Mouse (Mus musculus) intestine, embryonic 16.5 days (tissue): Measurements from ENCODE around the gene Sel1l. TPM values are rescaled to one million over a fixed set of nuclear protein-coding genes. Genes with fewer than 3 reads are reported as not detected.

ENCODE experiments used
- ATAC-seq: fragments of 200-750 bp; cut with Nextera tagmentation; 2 replicates; pipeline ENCODE4 v1.8.0; 2017; ENCODE audit warnings: moderate TSS enrichment, moderate library complexity
- H3K27ac ChIP-seq: fragments of 300-500 bp; sonication (generic); 2 replicates; pipeline ENCODE4 v1.5.1; 2014; ENCODE audit warnings: mild to moderate bottlenecking, low read length
- H3K27me3 ChIP-seq: fragments of 300-500 bp; sonication (generic); replicated peaks from 2 replicates; pipeline ENCODE4 v1.6.1; 2014; ENCODE audit warnings: low read length, control low read depth, mixed read lengths; ENCODE audit not compliant: control insufficient read depth, insufficient read depth
- H3K36me3 ChIP-seq: fragments of 300-500 bp; sonication (generic); 2 replicates; pipeline ENCODE4 v1.6.1; 2014; ENCODE audit warnings: low read length, control low read depth; ENCODE audit not compliant: control insufficient read depth, insufficient read depth
- H3K4me1 ChIP-seq: fragments of 300-500 bp; sonication (generic); 2 replicates; pipeline ENCODE4 v1.6.1; 2014; ENCODE audit warnings: low read length, control low read depth, mixed read lengths; ENCODE audit not compliant: control insufficient read depth, insufficient read depth
- H3K4me2 ChIP-seq: fragments of 300-500 bp; sonication (generic); 2 replicates; pipeline ENCODE4 v1.6.1; 2014; ENCODE audit warnings: low read depth, low read length, control low read depth
- H3K4me3 ChIP-seq: fragments of 300-500 bp; sonication (generic); 2 replicates; pipeline ENCODE4 v1.5.1; 2014; ENCODE audit warnings: mild to moderate bottlenecking, low read length
- H3K9ac ChIP-seq: fragments of 300-500 bp; sonication (generic); 2 replicates; pipeline ENCODE4 v1.6.1; 2014; ENCODE audit warnings: low read depth, low read length
- H3K9me3 ChIP-seq: fragments of 300-500 bp; sonication (generic); 2 replicates; pipeline ENCODE4 v1.6.1; 2016; ENCODE audit warnings: low read length, control low read depth; ENCODE audit not compliant: control insufficient read depth
- WGBS: fragments of 180-500 bp; shearing (Covaris S2); extraction: QIAGEN DNeasy Blood & Tissue Kit; methylation state at CpG from one replicate; pipeline ENCODE4 v1.1.7; 2014; 5-methylcytosine and 5-hydroxymethylcytosine counted together
- polyA plus RNA-seq: library from polyadenylated mRNA; unstranded; fragments of >200 nt; fragmentation: Nextera tagmentation; extraction: Ambion mirVana; gene quantifications from 2 replicates; pipeline ENCODE4 v1.2.1, GENCODE M21; 2015

The Sel1l gene
- polyA plus RNA-seq, 1 experiment from 2014 or later: 85.4 TPM

- no peak overlapping the region for H3K4me3 ChIP-seq
- peaks cover 3% of the 10 kb centered on the region; the same call in 1 of the 2 replicates for H3K4me1 ChIP-seq
- no peak overlapping the region for H3K27ac ChIP-seq
- H3K9ac ChIP-seq: no peak overlapping the region
- H3K4me2 ChIP-seq: no peak overlapping the region
- no peaks in the 10 kb centered on the region for H3K9me3 ChIP-seq
- H3K27me3 ChIP-seq: no peaks in the 10 kb centered on the region
- no peak for ATAC-seq
- H3K36me3 ChIP-seq: no peaks in the 10 kb centered on the region
- WGBS: 51% methylated on average over 8 of the region's 8 CpGs
Measured at GRCm38 (mm10) chr12:91774811-91775284, 74.1 kb downstream of the Sel1l start.

- Histone ChIP-seq H3K4me1 (peaks cover 22% of the 10 kb centered on the region), H3K9me3 (no peaks in the 10 kb centered on the region), H3K4me2 (no peak overlapping the region), H3K36me3 (no peaks in the 10 kb centered on the region), H3K4me3 (no peak overlapping the region), H3K27ac (no peak overlapping the region), H3K27me3 (no peaks in the 10 kb centered on the region), H3K9ac (no peak overlapping the region)
- 0 out of 2 replicates have a peak, but pooled peaks have one; percentile 4 for ATAC-seq
- 58% methylated on average over 2 of the region's 2 CpGs for WGBS
Measured at GRCm38 (mm10) chr12:91768871-91769270, 80.1 kb downstream of the Sel1l start.

GRCm38 (mm10) chr12:91768176-91768575 is 80.8 kb downstream of the Sel1l start:
- H3K27ac ChIP-seq: no peak overlapping the region

GRCm38 (mm10) chr12:91766338-91767107 is 82.4 kb downstream of the Sel1l start:
- Histone ChIP-seq H3K4me3 (no peak overlapping the region), H3K4me2 (no peak overlapping the region)

More at GRCm38 (mm10) chr12:91768176-91768575, 80.8 kb downstream of the Sel1l start:
- Histone ChIP-seq H3K4me3 (no peak overlapping the region), H3K27me3 (no peaks in the 10 kb centered on the region), H3K4me2 (no peak overlapping the region), H3K9ac (no peak overlapping the region), H3K4me1 (peaks cover 22% of the 10 kb centered on the region), H3K9me3 (no peaks in the 10 kb centered on the region), H3K36me3 (no peaks in the 10 kb centered on the region)
- ATAC-seq: peak; percentile 60
- 67% methylated on average over 6 of the region's 6 CpGs for WGBS

GRCm38 (mm10) chr12:91765504-91765903 is 83.5 kb downstream of the Sel1l start:
- H3K4me3 ChIP-seq: no peak overlapping the region
- H3K4me2 ChIP-seq: no peak overlapping the region
- ATAC-seq: no peak
- no peak overlapping the region for H3K27ac ChIP-seq
- H3K27me3 ChIP-seq: no peaks in the 10 kb centered on the region
- no peak overlapping the region for H3K9ac ChIP-seq
- WGBS: 60% methylated on average over 13 of the region's 13 CpGs
- peaks cover 22% of the 10 kb centered on the region for H3K4me1 ChIP-seq
- no peaks in the 10 kb centered on the region for H3K36me3 ChIP-seq
- H3K9me3 ChIP-seq: no peaks in the 10 kb centered on the region

More at GRCm38 (mm10) chr12:91766338-91767107, 82.4 kb downstream of the Sel1l start:
- ATAC-seq: 0 out of 2 replicates have a peak, but pooled peaks have one; percentile 2
- no peaks in the 10 kb centered on the region for H3K27me3 ChIP-seq
- H3K9me3 ChIP-seq: no peaks in the 10 kb centered on the region
- no peak overlapping the region for H3K9ac ChIP-seq
- 65% methylated on average over 14 of the region's 14 CpGs for WGBS
- H3K27ac ChIP-seq: no peak overlapping the region
- peaks cover 22% of the 10 kb centered on the region for H3K4me1 ChIP-seq
- H3K36me3 ChIP-seq: no peaks in the 10 kb centered on the region

GRCm38 (mm10) chr12:91765054-91765453 is 83.9 kb downstream of the Sel1l start:
- H3K9me3 ChIP-seq: no peaks in the 10 kb centered on the region
- no peaks in the 10 kb centered on the region for H3K36me3 ChIP-seq
- no peaks in the 10 kb centered on the region for H3K27me3 ChIP-seq
- no peak overlapping the region for H3K4me3 ChIP-seq
- WGBS: 16% methylated on average over 2 of the region's 2 CpGs
- no peak overlapping the region for H3K9ac ChIP-seq
- H3K4me2 ChIP-seq: no peak overlapping the region
- H3K27ac ChIP-seq: no peak overlapping the region
- ATAC-seq: no peak
- H3K4me1 ChIP-seq: peaks cover 22% of the 10 kb centered on the region

- H3K4me3 ChIP-seq: no peak overlapping the region
- WGBS: 50% methylated on average over 2 of the region's 2 CpGs
- peak; percentile 5; the same call in 1 of the 2 replicates for ATAC-seq
- no peaks in the 10 kb centered on the region for H3K9me3 ChIP-seq
- no peak overlapping the region for H3K4me2 ChIP-seq
- peaks cover 18% of the 10 kb centered on the region for H3K4me1 ChIP-seq
- no peak overlapping the region for H3K27ac ChIP-seq
- no peaks in the 10 kb centered on the region for H3K27me3 ChIP-seq
- H3K36me3 ChIP-seq: no peaks in the 10 kb centered on the region
- no peak overlapping the region for H3K9ac ChIP-seq
Measured at GRCm38 (mm10) chr12:91764471-91764870, 84.5 kb downstream of the Sel1l start.

GRCm38 (mm10) chr12:91759836-91760235 is 89.1 kb downstream of the Sel1l start:
- Histone ChIP-seq H3K27ac (no peak overlapping the region), H3K36me3 (no peaks in the 10 kb centered on the region)
- ATAC-seq: no peak

GRCm38 (mm10) chr12:91757854-91758562 is 90.9 kb downstream of the Sel1l start:
- Histone ChIP-seq H3K27ac (no peak overlapping the region), H3K27me3 (no peaks in the 10 kb centered on the region)
- ATAC-seq: no peak

More at GRCm38 (mm10) chr12:91759836-91760235, 89.1 kb downstream of the Sel1l start:
- H3K9me3 ChIP-seq: no peaks in the 10 kb centered on the region
- no peak overlapping the region for H3K4me3 ChIP-seq
- H3K9ac ChIP-seq: no peak overlapping the region
- H3K4me1 ChIP-seq: peaks cover 5% of the 10 kb centered on the region
- H3K4me2 ChIP-seq: no peak overlapping the region
- no peaks in the 10 kb centered on the region for H3K27me3 ChIP-seq
- WGBS: 82% methylated on average over 3 of the region's 3 CpGs

More at GRCm38 (mm10) chr12:91757854-91758562, 90.9 kb downstream of the Sel1l start:
- Histone ChIP-seq H3K9ac (no peak overlapping the region), H3K4me3 (no peak overlapping the region), H3K36me3 (no peaks in the 10 kb centered on the region), H3K4me2 (no peak overlapping the region), H3K9me3 (no peaks in the 10 kb centered on the region), H3K4me1 (no peaks in the 10 kb centered on the region)
- WGBS: 85% methylated on average over 13 of the region's 13 CpGs
